Mouse (Mus musculus) E14TG2a.4 (cell line): ENCODE measurements around the gene Plcd4.

Experiments
- CTCF ChIP-seq: conservative IDR thresholded peaks from 2 replicates; pipeline ENCODE4 v1.5.1; 2014; ENCODE audit warnings: low read length
- NANOG ChIP-seq: IDR thresholded peaks from 2 replicates; pipeline ENCODE4 v1.6.1; 2014; ENCODE audit warnings: borderline replicate concordance, low read length, mixed read lengths
- POU5F1 ChIP-seq: IDR thresholded peaks from 2 replicates; pipeline ENCODE4 v1.6.1; 2014; ENCODE audit warnings: low read length, borderline replicate concordance

- TF ChIP-seq CTCF = no peak
- TF ChIP-seq POU5F1 = no peak
- TF ChIP-seq NANOG = no peak
These were observed 51.7 kb downstream of the Plcd4 start for GRCm38 (mm10) chr1:74594434-74594833.
